Mouse (Mus musculus) MN1 (cell line): ENCODE data around the gene Nudt14.

Experiments
- DNase-seq: peaks from one replicate; pipeline ENCODE4 v3.0.0-alpha.2; 2016; ENCODE audit warnings: low spot score

Gene Nudt14

DNA sequence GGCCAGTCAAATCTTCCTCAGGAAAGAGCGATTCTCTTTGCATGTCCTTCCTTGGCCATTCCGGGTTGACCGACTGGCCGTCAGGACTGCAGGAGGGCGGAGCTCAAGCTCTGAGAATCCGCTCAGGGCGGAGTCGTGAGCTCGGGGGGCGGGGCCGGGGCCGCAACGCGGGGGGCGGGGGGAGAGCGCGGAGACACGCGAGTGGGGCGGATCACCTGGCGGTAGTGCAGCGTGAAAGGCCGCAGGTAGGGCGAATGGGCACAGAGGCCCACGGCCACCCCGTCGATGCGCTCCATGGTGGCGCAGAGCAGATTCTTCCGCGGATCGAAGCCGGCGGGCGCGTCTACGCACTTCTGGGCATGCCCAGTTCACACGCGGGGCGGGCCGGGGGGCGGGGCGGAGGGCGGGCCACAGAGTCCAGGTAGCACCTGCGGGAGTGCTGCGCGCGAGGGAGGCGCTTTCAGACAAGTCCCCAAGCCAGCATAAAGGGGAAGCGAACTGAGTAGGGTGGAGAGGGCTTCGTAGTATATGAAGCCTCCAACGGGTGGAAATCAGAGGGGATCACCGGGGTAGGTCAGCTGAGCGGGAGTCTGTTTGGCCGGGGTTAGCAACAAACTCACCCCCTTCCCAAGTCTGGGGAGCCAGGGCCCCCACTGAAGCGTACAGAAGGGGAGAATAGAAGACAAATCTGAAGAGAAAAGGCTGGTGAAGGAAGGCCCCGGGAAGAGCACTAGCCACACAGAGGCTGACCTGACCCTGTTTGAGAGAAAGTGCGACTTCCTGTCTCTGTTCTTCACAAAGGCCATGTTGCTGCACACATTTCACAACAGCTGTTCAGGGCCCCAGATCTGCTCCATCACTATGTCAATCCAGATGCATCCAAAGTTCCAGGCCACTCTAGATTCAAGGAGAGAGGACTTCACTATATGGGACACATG, at the start of gene Nudt14:
Gene Nudt14, minus strand, starts transcription at position 349 of the 938 bp plus-strand sequence.
- DNase-seq = peak; percentile 78

DNA sequence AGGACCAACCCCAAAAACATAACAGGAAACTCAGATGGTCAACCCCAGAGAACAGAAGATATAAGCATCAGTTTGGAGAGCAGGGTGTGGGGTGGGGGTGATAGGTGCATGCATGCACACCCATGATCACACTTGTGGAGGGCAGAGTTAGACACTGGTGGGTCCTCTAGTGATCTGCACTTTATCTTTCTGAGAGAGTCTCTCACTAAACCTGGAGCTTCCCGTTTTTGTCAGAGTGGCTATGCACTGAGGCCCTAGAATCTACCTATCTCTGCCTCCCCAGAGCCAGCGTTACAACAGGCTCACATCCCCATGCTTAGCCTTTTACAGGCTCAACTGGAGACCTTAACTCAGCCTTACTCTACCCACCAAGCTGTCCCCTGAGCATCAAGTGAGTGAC, 49.5 kb upstream of the Nudt14 start:
- no peak for DNase-seq

DNA sequence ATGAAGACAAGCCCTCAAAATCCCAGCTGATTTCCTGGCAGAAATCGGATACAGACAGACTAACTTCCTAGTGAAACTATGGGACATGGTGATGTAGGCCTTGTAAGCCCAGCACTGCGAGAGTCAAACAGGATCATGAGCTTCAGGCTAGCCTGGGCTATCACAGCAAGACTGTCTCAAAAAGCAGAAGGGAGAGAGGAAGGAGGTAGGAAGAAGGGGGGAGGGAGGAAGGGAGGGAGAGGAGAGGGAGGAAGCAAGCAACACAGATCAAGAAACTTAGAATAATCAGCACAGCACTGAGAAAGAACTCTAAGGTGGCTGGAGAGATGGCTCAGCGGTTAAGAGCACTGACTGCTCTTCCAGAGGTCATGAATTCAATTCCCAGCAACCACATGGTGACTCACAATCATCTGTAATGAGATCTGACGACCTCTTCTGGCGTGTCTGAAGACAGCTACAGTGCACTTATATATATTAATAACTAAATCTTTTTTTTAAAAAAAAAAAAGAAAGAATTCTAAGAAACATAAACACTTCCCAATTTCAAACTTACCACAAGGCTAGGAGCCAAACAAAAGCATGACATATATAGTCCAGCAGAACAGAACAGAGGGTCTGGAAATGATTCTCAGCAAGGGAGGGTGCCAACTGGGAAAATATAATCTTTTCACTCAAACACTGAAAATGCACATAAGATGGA, 48.9 kb upstream of the Nudt14 start:
- DNase-seq = no peak

DNA sequence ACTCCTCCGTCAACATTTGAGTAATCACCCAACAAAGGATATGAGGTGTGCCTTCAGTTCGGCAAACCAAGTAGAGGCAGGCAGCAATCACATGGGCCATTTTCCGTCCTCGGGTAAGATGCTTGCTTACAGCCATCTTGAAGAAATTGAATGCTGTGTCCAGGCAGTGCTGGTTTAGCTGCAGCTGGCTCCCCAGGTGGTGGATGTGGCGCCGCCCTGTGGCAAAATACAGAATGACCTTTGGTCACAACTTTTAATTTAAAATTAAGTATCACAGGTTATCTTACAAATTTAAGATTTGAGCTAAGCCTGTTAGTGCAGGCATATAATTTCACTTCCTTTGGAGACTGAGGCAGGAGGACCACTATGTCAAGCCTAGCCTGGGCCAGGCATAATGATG, 46.0 kb upstream of the Nudt14 start:
- no peak for DNase-seq

DNA sequence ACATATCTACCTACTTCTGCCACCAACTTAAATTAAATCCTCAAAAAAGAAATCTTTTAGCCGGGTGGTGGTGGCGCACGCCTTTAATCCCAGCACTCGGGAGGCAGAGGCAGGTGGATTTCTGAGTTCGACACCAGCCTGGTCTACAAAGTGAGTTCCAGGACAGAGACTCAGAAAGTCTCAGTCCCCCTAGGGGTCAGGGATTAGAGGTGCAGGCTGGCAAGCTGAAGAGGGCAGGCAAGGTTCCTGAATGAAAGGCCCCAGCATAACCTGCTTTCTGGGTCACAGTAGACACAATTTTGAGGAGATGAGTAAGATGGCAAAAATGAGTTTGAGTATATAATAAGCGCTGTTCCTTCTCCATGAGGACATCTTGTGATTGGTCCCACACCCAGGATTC, 43.4 kb upstream of the Nudt14 start:
- DNase-seq = no peak

DNA sequence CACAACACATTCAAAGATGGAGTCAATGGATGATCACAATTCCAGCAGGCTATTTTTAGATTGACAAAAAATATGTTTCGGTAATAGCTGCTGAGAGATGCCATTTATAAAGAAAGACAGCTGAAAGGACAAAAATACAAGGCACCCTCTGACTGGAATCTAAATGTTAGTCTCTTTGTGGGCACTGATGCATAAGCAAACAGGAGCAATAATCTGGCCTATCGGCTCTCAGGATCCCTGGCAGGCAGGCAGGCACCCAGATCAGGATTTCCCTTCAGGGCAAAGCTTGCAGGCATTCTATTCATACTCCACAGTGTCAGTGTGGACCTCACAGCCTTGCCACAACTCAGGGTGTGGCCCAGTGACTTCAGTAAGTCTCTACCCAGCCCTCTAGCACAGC, 40.1 kb upstream of the Nudt14 start:
- DNase-seq = no peak

DNA sequence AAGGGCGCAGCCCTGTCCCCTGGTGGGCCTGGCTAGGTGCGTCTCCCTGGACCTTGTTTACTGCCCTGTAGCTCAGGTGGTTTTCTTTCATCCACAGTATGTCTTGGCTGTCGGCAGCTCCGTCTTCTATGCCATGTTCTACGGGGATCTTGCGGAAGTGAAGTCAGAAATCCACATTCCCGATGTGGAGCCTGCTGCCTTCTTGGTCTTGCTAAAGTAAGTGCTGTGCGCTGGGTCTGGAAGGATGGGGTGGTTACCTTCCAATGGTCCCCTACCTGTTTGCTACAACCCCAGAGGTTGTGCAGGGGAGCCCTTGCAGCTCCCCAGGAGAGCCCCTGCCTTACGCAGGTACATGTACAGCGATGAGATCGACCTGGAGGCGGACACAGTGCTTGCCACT, 35.2 kb upstream of the Nudt14 start:
- DNase-seq = no peak

DNA sequence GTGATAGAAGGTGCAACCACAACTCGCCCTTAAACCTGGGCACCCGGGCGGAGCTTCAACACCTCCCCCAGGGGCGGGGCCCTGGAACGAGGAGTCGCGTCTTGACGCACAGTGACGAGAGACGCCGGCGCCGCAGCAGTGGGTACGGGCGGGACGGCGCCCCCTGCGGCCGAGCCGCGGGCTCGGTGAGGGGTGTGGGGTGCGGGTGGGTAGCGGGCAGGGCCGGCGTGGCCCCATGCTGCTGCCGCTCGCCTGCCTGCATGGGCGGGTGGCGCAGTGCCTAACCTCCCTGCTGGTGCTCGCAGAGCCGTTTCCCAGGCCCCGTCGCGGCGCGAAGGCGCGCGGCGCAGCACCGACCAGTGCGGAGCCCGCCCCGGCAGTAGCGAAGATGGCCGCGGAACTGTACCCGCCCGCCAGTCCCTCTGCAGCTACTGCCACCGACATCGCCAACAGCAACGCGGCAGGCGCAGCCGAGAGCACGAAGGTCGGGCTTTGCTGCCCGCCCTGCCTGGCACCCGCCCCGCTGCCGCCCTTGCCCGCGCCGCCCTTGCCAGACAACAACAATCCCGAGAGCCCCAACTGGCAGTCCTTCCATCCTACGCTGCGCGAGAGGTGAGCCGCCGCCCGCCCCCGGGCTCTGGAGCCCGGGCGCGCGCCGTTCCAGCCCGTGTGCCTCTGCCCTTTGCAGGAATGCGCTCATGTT, 34.6 kb upstream of the Nudt14 start, which contains the start of gene Btbd6:
Gene Btbd6, plus strand, starts transcription at position 112 of the 703 bp plus-strand sequence.
- no peak for DNase-seq

DNA sequence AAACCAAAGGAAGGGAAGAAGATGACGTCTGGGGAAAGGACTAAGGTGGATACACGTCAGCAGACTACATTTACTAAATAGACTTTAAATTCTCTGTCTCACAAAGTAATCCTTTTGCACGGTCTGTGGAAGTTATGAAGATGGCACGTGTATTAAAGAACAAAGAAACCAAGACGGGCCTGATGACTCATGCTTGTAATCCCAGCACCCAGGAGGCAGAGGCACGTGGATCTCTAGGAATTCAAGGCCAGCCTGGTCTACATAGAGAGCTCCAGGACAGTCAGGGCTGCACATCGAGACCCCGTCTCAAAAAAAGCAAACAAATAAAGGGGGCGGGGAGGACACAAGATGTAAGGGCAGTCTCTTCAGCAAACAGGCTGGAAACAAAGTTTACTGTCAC, 32.8 kb upstream of the Nudt14 start:
- DNase-seq = no peak

DNA sequence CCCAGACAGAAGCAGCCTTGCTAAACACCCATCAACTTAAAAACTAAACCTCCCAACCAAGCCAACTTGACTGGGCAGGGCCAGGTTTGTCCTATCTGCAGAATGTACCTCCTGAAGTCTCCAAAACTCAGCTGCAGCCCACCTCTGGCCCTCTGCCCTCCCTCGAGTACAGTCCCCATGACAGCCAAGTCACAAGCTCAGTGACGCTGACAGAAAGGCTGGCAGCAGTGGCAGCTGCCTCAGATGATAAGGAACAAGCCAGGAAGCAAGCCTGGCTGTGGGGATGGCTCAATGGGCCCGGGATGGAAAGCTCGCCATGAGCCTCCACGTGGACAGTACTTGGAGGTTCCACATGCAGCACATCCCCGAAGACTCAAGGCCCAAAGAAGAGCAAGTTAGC, 27.7 kb upstream of the Nudt14 start:
- no peak for DNase-seq

DNA sequence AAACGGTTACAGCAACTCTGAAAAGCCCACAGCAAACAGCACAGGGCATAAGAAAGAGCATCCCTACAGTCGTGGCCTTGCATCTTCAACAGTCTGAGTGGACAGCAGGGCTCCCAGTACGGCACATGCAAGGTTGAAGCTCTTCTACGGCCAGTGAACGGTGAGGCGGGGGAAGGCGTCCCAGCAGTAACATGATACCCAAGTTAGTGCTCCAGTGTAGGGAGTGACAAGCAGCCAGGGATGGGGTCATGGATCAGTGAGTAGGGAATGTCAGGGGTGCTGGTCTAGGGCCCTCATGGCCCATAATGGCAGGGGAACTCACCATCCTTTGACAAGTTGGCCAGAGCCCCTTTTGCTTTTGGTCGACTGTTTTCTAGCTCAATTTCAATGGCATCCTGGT, 27.0 kb upstream of the Nudt14 start:
- DNase-seq = no peak

DNA sequence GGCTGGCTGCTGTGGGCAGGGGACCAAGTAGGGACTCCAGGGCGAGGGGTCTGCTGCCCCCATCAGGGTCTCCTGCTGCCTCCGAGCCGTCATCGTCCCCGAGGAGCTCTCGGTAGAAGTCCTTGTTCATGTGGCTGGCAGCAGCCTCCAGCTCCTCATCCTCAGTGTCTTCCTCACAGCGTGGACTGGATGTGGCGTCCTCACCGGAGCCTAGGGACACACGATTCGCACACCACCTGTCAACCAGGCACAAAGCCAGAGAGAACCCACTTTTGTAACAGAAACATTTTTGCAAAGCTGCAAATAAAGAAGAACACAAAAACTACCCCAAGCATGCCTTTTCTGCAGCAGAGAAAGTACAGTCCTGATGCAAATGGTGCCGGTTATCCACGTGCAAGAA, 23.9 kb upstream of the Nudt14 start:
- DNase-seq = no peak

DNA sequence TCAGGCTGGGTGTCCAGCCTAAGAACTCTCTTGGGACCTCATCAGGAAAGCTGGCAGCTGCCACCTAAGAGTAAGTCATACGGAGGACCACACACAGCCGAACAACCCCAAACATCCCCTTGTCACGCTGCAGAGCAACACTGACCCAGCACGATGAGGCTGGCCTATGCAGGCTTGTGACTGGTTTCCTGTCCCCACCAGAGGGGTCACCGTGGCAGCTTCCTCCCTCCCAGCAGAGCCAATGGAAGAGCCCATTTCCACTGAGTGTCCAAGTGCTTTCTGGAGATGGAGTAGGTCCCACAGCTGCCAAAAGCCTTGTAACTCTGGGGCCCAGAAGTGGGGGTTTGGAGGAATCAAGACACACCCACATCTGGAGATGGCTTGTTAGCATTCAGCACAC, 19.9 kb upstream of the Nudt14 start:
- no peak for DNase-seq

DNA sequence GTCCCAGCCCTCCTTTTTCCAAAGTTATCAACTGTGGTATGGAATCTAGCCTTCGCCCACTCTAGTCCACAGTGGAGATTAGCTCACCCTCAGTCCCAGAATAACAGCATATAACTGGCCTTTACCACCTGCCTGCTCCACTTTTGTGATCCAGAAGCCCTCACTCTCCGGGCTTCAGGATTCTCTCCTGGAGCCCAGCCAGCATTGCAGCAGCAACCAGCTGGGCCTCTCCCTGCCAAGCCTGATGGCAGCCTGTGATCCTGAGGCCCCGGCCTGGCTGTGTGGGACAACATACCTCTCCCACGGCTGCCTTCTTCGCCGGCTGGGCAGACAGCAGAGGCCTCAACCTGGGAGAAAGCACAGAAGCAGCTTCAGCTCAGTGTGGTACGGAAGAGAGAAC, 19.5 kb upstream of the Nudt14 start:
- no peak for DNase-seq

DNA sequence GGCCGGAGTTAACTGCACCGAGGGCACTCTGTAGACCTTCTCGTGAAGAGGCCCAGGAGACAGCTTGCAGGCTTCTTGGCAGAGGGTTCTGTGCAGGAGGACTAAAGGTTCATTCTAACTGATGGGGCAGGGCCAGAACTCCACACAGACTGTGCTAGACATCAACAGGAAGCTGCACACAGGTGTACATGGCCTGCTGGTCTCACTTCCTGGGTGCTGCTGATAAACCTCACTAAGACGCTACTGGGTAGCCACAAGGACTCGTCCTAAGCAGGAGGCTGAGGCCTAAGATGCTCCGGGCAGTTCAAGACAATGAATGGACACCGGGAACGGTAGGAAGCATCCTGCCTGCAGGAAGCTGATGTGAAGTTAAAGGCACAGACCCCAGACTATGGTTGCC, 17.5 kb upstream of the Nudt14 start:
- DNase-seq = no peak

DNA sequence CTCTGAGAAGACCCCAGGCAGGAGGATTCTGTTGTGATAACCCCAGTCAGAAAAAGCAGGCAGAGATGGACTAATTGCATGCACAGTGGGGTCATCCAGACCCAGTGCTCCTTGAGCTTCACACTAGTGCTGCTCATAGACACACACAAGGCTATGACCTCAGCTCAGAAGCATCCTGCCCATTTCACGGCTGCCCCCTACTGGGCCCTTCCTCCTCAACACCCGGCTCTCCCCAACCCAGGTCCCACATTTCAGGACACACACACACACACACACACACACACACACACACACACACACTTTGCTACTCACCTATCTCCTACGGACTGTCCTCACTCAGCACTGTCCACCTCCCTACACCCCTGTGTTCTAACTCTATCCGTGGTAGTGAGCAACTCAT, 16.4 kb upstream of the Nudt14 start:
- DNase-seq = no peak

DNA sequence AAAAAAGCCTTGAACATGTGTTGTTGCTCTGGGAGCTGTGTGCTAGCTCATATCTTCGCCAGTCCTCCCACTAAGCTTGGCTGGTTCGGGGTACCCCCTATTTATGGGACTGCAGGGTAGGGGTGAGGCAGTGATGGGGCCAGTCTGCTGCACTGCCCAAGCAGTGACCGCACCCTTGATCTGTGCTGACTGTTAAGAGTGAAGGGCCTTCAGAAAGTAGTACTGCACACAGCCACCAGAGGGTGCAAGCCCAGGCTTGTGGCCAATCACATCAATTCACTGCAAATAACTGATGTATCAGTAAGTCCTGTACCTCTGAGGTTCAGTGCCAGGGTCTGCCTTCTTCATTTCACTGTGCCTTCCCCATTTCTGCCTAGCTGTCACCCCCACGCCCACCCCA, 13.9 kb upstream of the Nudt14 start:
- peak; percentile 68 for DNase-seq

DNA sequence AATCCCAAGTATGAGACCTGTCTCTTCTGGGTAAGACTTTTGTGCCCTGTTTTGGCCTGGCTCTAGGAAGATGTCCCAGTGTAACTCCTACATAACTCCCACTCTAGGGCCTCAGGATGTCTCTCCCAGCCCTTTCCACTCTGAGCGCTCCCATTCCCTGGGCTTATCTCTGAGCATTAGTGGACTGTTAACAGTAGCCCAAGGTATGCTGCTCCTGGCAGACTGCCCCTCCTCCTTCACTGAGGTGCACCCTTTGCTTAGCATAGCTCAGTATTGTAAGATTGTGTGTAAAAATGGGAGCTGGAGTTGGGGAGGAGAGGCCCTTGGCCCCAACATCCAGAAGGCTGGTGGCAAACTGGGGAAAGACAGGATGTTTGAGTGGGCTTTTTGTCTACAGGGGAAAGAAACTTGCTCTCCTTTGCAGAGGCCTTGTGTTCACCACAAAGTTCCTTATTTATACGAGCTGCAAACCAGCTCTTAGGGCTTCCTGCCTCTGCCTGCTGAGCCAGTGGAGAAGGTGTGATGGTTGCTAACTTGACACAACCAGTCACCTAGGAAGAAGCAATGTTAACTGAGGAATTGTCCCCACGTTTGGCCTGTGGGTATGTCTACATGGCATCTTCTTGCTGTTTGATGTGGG, 11.1 kb upstream of the Nudt14 start:
- no peak for DNase-seq

DNA sequence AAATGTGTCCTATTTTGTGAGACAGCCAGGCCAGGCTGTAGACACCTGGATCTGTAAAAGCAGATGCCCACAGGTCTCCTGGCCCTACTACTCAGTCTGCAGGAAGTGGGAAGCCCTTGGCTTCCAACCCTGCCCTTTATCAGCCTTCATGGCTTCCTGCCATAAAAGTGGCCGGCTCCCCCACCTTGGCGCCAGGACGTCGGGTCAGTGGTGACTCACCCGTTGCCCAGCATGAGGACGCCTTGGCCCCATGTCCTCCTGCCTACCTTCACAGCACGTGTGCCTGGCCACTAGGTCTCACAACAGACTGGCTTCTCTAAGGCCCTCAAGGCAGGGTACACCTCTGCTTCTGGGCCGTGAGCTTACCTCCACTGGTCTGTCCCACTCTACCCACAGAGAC, 10.5 kb upstream of the Nudt14 start:
- peak; percentile 51 for DNase-seq

DNA sequence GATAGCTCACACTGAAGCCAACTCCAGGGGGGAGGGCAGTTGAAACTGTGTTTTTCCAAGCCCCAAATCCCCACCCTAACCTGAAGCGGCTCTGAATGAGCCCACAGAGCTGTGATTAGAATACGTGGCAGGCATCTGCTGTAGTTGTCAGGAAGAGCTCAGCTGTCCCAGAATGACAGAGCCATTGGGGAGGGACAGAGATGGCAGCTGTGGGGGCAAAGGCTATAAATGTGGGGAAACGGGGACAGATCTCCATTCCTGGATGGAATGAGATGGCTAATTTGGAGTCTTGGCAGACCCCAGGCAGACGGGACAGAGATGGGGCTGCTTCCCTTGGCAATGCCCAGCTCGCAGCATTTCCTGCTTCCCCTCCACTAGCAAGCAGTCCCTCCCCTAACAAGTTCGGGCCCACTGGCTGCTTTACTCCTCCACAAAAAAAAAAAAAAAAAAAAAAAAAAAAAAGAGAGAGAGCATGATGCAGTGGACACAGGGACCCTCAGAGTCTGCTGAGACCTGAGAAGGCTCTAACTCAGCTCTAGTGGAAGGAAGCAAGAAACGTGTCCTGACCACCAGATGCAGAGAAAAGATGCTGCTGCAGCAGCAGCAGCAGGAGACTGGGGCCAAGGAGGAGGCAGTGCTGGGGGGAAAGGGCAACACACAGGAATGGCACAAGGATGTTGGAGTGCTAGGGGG, 9.4 kb upstream of the Nudt14 start:
- no peak for DNase-seq

DNA sequence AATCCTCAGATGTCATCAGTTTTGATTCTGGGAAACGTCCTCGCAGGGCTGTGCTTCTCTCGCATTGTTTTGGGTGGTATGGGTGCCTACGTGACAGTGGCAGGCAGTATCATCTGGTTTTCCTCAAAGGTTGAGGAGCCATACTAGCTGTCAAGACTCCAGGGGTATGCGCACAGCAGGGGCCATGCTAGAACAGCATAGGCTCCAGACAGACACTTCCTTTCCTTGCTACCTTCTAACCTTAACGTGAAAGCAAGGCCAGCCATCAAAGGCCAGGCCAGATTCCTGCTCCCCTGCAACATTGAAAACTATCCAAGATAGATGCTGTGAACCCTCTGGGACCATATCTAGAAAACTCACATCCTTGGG, 8.8 kb upstream of the Nudt14 start:
- DNase-seq = no peak
